Mouse (Mus musculus) midbrain, embryonic 11.5 days (tissue): ENCODE data around the gene E130311K13Rik. TPM values are rescaled to one million over a fixed set of nuclear protein-coding genes. Genes with fewer than 3 reads are reported as not detected.
A peak's percentile ranks its signal among the peaks of the same experiment; 100 is the strongest.

Source experiments
- ATAC-seq: fragments of 200-750 bp; cut with Nextera tagmentation; 2 replicates; pipeline ENCODE4 v1.8.0; 2017; ENCODE audit warnings: moderate TSS enrichment, moderate library complexity; ENCODE audit not compliant: low FRiP score
- DNase-seq: peaks from one replicate; pipeline ENCODE4 v3.0.0; 2015; ENCODE audit warnings: low spot score; ENCODE audit errors: missing footprints
- H3K27ac ChIP-seq: fragments of 300-500 bp; sonication (generic); 2 replicates; pipeline ENCODE4 v1.5.1; 2014; ENCODE audit warnings: low read depth, low read length
- H3K27me3 ChIP-seq: fragments of 300-500 bp; sonication (generic); 2 replicates; pipeline ENCODE4 v1.6.1; 2014; ENCODE audit warnings: mild to moderate bottlenecking, low read length, moderate library complexity, mixed read lengths; ENCODE audit not compliant: control insufficient read depth, insufficient read depth
- H3K36me3 ChIP-seq: fragments of 300-500 bp; sonication (generic); 2 replicates; pipeline ENCODE4 v1.6.1; 2014; ENCODE audit warnings: mild to moderate bottlenecking, low read length, moderate library complexity, mixed read lengths; ENCODE audit not compliant: control insufficient read depth, insufficient read depth
- H3K4me1 ChIP-seq: fragments of 300-500 bp; sonication (generic); 2 replicates; pipeline ENCODE4 v1.6.1; 2014; ENCODE audit warnings: low read length; ENCODE audit not compliant: control insufficient read depth, insufficient read depth
- H3K4me2 ChIP-seq: fragments of 300-500 bp; sonication (generic); 2 replicates; pipeline ENCODE4 v1.6.1; 2014; ENCODE audit warnings: mild to moderate bottlenecking, moderate library complexity
- H3K4me3 ChIP-seq: fragments of 300-500 bp; sonication (generic); 2 replicates; pipeline ENCODE4 v1.5.1; 2014; ENCODE audit warnings: low read depth, low read length
- H3K9ac ChIP-seq: fragments of 300-500 bp; sonication (generic); 2 replicates; pipeline ENCODE4 v1.6.1; 2014; ENCODE audit warnings: low read length
- H3K9me3 ChIP-seq: fragments of 300-500 bp; sonication (generic); 2 replicates; pipeline ENCODE4 v1.6.1; 2016; ENCODE audit warnings: low read length; ENCODE audit not compliant: control insufficient read depth
- WGBS: fragments of 180-500 bp; shearing (Covaris S2); extraction: QIAGEN DNeasy Blood & Tissue Kit; methylation state at CpG from one replicate; pipeline ENCODE4 v1.1.7; 2014; 5-methylcytosine and 5-hydroxymethylcytosine counted together
- polyA plus RNA-seq: library from polyadenylated mRNA; unstranded; fragments of >200 nt; fragmentation: Nextera tagmentation; extraction: Ambion mirVana; gene quantifications from 2 replicates; pipeline ENCODE4 v1.2.1, GENCODE M21; 2014

The E130311K13Rik gene
- polyA plus RNA-seq, 1 experiment from 2014 or later: 2.3 TPM

DNA sequence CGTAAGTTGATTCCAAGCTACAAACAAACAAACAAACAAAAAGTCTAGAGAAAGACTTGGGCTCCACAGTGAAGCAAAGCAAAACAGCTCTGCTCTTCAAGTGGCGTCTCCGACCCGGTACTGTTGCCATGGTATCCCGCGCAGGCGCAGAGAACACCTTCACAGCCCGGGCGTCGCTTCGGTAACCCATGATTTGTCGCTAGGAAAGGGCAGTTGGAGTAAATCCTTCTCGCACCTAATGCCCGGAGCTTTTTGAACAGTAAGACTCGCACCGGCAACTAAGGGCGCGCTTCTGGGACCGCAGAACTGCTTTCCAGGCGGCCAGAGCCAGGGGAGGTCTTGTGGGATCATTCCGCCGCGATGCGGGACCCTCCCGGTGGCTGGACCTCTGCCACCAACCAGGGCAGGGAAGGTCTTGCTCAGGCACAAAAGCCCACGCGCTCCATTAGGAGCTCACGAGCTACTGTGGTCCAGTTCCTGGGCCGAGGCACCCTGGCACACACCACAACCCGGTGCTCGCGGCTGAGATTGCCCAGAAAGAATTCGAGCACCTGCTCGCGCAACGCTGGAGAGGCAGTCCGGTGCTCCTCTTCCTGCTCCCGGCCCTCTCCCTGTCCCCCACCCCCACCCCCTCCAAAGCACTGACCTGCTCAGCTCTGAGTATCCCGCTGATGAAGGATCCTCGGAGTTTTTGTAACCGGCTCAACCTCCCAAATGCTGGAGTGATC is 30.5 kb downstream of the E130311K13Rik start:
- peak overlapping the region; percentile 95 for H3K27ac ChIP-seq

DNA sequence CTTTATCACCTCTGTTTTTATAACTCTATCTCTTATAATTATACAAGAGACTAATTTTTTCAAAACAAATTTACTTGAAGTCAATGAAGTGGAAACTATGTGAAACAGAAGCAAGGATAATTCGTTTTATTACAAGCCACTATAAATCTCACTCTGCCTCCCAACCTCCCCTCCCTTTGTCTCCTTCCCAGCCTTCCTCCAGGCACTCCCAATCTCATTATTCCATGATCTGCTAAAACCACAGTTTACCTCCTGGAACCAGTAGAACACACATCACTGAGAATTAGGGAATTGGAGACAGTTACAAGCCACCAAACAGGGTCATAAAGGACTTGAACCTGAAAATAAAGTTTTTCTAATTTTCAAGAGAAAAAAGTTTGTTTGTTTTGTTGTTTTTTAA is 32.1 kb downstream of the E130311K13Rik start:
- ATAC-seq (no peak), DNase-seq (peak; percentile 87)
- Histone ChIP-seq H3K4me3 (peak overlapping the region; percentile 81; the same call in 1 of the 2 replicates), H3K36me3 (no peaks in the 10 kb centered on the region), H3K9me3 (no peaks in the 10 kb centered on the region), H3K9ac (peak overlapping the region; percentile 31; the same call in 1 of the 2 replicates), H3K27me3 (no peaks in the 10 kb centered on the region), H3K27ac (0 out of 2 replicates have a peak overlapping the region, but pooled peaks have one; percentile 12), H3K4me2 (peak overlapping the region; percentile 77), H3K4me1 (peaks cover 28% of the 10 kb centered on the region)
- 7% methylated on average over 1 of the region's 1 CpGs for WGBS

More for the DNA sequence above, 30.5 kb downstream of the E130311K13Rik start:
- no peaks in the 10 kb centered on the region for H3K36me3 ChIP-seq
- under 1% methylated on average over 41 of the region's 41 CpGs for WGBS
- DNase-seq (peak; percentile 99), ATAC-seq (peak; percentile 83)
- no peaks in the 10 kb centered on the region for H3K27me3 ChIP-seq
- H3K4me1 ChIP-seq: peaks cover 28% of the 10 kb centered on the region
- peak overlapping the region; percentile 77 for H3K4me2 ChIP-seq
- H3K9ac ChIP-seq: peak overlapping the region; percentile 94
- no peaks in the 10 kb centered on the region for H3K9me3 ChIP-seq
- peak overlapping the region; percentile 81 for H3K4me3 ChIP-seq

DNA sequence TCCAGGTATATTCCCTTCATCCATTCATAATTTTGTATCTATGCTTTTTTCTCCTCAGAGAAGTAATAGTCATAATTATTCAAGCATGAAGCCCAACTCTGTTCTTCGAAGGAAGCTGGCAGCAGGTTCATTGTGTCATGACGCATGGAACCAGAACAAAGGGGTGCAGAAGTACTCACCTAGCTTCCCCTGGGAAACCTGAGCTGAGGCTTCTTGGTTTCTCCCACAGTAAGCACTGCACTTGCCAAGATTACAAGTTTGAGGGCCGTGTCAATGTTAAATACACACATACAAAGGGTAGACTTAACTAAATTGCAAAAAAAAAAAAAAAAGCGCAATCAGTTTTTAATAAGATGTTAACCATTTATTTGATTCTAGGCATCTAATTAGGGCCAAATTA is 33.0 kb downstream of the E130311K13Rik start:
- no peak overlapping the region; the same call in 1 of the 2 replicates for H3K4me3 ChIP-seq
- H3K4me2 ChIP-seq: peak overlapping the region; percentile 77

DNA sequence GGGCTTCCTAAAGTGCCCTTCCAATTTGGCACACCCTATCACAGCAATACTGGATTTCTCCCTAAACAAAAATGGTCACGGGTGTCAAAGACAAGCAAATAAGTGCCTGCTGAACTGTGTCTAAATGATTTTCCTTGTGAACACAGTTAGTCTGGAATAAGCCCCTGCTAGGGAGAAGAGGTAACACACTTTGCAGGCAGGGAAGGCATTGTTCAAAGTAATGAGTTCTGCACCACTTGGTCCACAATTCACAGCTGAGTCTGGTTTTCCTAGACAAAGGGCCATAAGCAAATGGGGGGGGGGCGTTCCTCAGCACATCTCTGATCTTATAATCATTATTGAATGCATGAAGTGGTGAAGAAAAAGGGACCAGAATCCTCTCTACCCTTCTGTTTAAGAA is 33.5 kb downstream of the E130311K13Rik start:
- peak; percentile 82 for DNase-seq
- Histone ChIP-seq H3K4me2 (peak overlapping the region; percentile 77), H3K27ac (no peak overlapping the region), H3K9me3 (no peaks in the 10 kb centered on the region), H3K9ac (no peak overlapping the region), H3K36me3 (no peaks in the 10 kb centered on the region), H3K27me3 (no peaks in the 10 kb centered on the region), H3K4me3 (no peak overlapping the region), H3K4me1 (peaks cover 19% of the 10 kb centered on the region)
- 13% methylated on average over 2 of the region's 2 CpGs for WGBS
- no peak; the same call in 1 of the 2 replicates for ATAC-seq

More for the DNA sequence above, 33.0 kb downstream of the E130311K13Rik start:
- Histone ChIP-seq H3K9me3 (no peaks in the 10 kb centered on the region), H3K4me1 (peaks cover 22% of the 10 kb centered on the region), H3K27ac (0 out of 2 replicates have a peak overlapping the region, but pooled peaks have one; percentile 7), H3K9ac (no peak overlapping the region), H3K36me3 (no peaks in the 10 kb centered on the region), H3K27me3 (no peaks in the 10 kb centered on the region)
- no peak for ATAC-seq
- peak; percentile 83 for DNase-seq
- 52% methylated on average over 4 of the region's 4 CpGs for WGBS

DNA sequence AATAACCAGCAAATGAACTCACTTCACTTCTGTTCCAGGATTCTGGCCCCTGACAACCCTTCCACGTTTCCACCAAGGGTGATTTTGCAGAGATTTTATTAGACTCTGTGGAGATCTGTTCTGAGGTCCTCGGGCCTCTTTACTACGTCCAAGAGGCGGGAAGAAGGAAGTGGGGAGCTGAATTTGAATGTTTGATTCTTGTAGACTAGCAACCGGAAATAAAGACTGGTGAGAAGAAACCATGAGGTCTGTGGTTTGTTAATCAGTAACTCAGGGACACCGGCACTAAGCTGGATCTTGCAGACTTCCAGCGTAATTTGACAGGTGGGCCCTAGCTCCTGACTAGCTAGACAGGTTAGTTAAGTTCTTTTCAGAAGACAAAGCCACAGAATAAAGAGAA is 35.6 kb downstream of the E130311K13Rik start:
- peak; percentile 80 for DNase-seq
- Histone ChIP-seq H3K4me1 (peaks cover 17% of the 10 kb centered on the region), H3K4me3 (no peak overlapping the region), H3K9me3 (no peaks in the 10 kb centered on the region), H3K4me2 (no peak overlapping the region), H3K27ac (no peak overlapping the region), H3K27me3 (no peaks in the 10 kb centered on the region), H3K9ac (no peak overlapping the region), H3K36me3 (no peaks in the 10 kb centered on the region)
- WGBS: 68% methylated on average over 7 of the region's 7 CpGs
- no peak for ATAC-seq

DNA sequence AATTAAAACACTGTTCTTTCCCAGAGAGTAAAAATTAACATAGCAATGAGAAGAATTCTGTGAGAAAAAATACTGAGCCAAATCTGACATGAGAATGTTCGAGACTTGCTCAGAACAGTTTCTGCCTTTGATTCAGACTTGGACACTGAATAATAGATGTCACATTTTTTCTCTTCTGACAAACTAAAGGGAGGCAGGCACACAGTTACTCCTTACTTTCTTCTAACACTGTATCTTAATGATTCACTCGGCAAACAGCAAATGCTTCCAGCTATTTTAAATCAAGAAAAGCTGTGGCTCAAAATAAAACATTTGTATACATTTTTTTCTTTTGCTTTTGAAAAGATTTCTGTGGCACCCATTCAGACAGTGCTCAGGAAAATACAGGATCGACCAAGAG is 37.1 kb downstream of the E130311K13Rik start:
- 80% methylated on average over 3 of the region's 3 CpGs for WGBS
- DNase-seq: no peak
- Histone ChIP-seq H3K4me1 (peaks cover 12% of the 10 kb centered on the region), H3K27me3 (no peaks in the 10 kb centered on the region), H3K36me3 (no peaks in the 10 kb centered on the region; the same call in 1 of the 2 replicates), H3K27ac (no peak overlapping the region), H3K9me3 (no peaks in the 10 kb centered on the region), H3K9ac (no peak overlapping the region), H3K4me3 (no peak overlapping the region), H3K4me2 (no peak overlapping the region)
- no peak for ATAC-seq

DNA sequence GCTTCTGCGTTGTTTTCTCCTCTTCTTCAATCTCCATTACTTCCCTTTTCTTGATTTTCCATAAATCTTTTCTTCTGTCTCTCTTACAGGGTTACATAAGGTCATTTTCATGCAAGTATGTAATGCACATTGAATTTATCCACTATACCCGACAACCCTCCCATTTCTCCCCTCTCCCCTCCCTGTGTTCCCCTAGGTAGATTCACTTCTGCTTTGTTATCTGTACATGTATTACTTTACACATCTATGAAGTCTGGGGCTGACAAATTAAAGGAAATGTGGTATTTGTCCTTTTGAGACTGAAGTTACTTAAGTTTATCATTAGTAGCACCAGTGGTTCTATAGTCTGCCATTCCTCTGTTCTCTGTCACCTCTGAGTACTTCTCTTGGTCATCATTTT is 48.2 kb downstream of the E130311K13Rik start:
- Histone ChIP-seq H3K27me3 (no peaks in the 10 kb centered on the region), H3K4me3 (no peak overlapping the region), H3K4me2 (no peak overlapping the region), H3K27ac (no peak overlapping the region), H3K9ac (no peak overlapping the region), H3K4me1 (peaks cover 10% of the 10 kb centered on the region), H3K36me3 (peaks cover 8% of the 10 kb centered on the region; the same call in 1 of the 2 replicates), H3K9me3 (peaks cover 6% of the 10 kb centered on the region; the same call in 1 of the 2 replicates)
- ATAC-seq: no peak
- no peak for DNase-seq
- WGBS: 86% methylated on average over 2 of the region's 2 CpGs

DNA sequence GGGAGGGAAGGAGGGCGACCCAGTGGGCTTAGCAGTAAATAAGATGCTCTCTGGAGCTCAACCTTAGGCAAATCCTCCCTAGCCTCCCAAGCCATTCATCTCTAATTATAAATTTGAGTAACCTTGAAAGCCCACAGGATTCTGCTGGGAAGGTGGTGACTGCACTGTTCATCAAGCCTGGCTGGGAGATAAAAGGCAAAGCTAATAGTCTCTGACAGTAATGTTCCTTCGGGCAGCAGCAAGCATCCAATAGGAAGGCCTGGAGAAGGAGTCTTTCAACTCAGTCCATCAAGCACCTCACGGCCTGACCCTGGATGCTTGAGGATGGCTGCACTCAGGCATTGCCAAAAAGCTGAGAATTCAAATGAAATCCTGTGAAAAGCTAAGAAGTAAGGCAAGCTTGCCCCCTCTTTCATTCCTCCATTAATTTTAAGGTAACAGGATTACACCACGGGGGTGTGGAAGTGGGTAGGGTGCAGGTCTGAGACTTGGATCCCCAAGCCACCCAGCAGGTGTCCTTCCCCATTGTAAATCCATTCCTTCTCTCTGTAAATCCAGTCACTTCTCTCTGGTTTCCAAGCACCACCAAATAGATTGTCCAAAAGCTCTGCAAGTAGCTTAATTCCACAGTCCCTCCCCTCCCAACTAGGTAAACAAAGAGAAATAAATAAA is 50.1 kb downstream of the E130311K13Rik start:
- H3K4me3 ChIP-seq: no peak overlapping the region
- no peaks in the 10 kb centered on the region for H3K9me3 ChIP-seq
- no peaks in the 10 kb centered on the region for H3K27me3 ChIP-seq
- DNase-seq (peak; percentile 92), ATAC-seq (peak; percentile 86)
- H3K4me1 ChIP-seq: peaks cover 10% of the 10 kb centered on the region
- H3K4me2 ChIP-seq: no peak overlapping the region
- H3K27ac ChIP-seq: peak overlapping the region; percentile 40
- no peak overlapping the region for H3K9ac ChIP-seq
- H3K36me3 ChIP-seq: no peaks in the 10 kb centered on the region
- WGBS: 13% methylated on average over 4 of the region's 4 CpGs

DNA sequence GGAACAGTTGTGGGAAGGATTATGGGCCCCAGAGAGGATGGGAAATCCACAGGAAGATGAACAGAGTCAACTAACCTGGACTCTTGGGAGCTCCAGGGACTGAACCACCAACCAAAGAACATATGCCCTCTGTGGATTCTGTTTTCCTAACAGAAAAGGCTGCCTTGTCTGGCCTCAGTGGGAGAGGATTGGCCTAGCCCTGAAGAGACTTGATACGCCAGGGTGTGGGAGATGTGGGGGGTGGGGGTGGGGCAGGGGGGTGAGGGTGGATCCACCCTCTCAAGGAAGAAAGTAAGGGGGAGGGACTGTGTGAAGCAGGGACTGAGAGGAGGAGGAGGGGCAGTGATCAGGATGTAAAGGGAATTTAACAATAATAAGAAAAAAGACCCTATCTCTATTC is 56.5 kb downstream of the E130311K13Rik start:
- H3K27me3 ChIP-seq: no peaks in the 10 kb centered on the region
- ATAC-seq (peak; percentile 36; the same call in 1 of the 2 replicates), DNase-seq (no peak)
- no peak overlapping the region for H3K9ac ChIP-seq
- H3K9me3 ChIP-seq: no peaks in the 10 kb centered on the region
- peaks cover 15% of the 10 kb centered on the region for H3K4me1 ChIP-seq
- 14% methylated on average over 1 of the region's 1 CpGs for WGBS
- no peak overlapping the region for H3K27ac ChIP-seq
- H3K4me3 ChIP-seq: no peak overlapping the region
- no peaks in the 10 kb centered on the region for H3K36me3 ChIP-seq
- H3K4me2 ChIP-seq: no peak overlapping the region
